Mouse (Mus musculus): Measurements from ENCODE around the gene Ccdc157.
"Not testable (repeated sequence)": the region's sequence is repeated elsewhere in the genome, so short reads cannot be mapped to it uniquely, and the experiment has no call there.

- TF ChIP-seq POLR2A (IDR thresholded peaks at IDR 0.05; ENCODE audit: low read depth, low read length); CTCF (IDR thresholded peaks at IDR 0.05; ENCODE audit: borderline replicate concordance, insufficient read depth, low read length): not testable (repeated sequence)
Observed at GRCm38 (mm10) chr11:4114541-4114940, 45.6 kb downstream of the Ccdc157 start.
